Mouse (Mus musculus): ENCODE measurements at regions not wholly inside any gene's neighbourhood (a gene's known extent, or its start where the extent isn't known, plus 50 kb on each side); places are given as distances from the start of the nearest gene placed in this dataset.

DNA sequence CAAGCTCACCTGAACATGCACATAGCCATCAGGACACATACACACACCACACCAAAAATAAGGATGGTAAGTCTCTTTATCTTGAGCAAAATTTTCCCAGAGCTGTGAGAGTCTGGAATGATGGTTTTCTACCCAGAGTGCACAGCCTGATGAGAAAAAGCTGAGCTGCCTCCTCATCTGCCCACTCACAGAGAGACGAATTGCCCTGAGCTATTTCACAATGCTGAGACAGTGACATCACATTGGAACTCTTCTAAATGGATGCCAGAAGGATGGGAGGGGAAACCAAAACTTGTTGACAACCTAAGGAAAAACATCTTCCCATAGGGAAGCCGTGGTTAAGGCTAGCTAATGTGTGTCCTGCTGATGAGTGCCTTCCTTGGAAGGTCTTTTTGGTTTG, 84.8 kb downstream of the Insig2 start:
- Histone ChIP-seq H3K4me3 (replicated peaks; ENCODE audit: insufficient read depth, low read depth, low read length) (no peak overlapping the region), H3K4me1 (ENCODE audit: control insufficient read depth, insufficient read depth, low read length) (no peaks in the 10 kb centered on the region), H3K27ac (ENCODE audit: insufficient read depth, low read length) (no peak overlapping the region), H3K27me3 (ENCODE audit: control insufficient read depth, insufficient read depth, low read length) (no peaks in the 10 kb centered on the region)
- no peak for DNase-seq
- TF ChIP-seq CTCF (IDR thresholded peaks at IDR 0.05; ENCODE audit: borderline replicate concordance, insufficient read depth, low read depth, low read length) (no peak), POLR2A (IDR thresholded peaks at IDR 0.05; ENCODE audit: borderline replicate concordance, insufficient read depth, low read length) (no peak)
- WGBS = 64% methylated on average over 2 of the region's 2 CpGs

DNA sequence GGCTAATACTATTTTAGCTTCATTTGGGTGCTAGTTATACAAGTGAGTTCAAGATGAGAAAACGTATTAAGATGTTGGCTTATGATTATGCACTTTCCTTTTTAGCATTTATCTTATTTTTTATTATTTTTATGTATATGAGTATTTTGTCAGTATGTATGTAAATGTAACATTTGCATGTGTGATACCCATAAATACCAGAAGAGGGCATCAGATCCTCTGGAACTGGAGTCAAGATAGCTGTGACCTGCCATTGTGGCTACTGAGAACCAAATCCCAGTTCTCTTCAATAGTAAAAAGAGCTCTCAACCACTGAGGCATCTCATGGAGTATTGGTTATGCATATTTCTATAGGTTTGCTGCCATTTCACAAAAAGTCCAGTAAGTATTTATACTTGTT, 83.3 kb downstream of the Insig2 start:
- TF ChIP-seq POLR2A (IDR thresholded peaks at IDR 0.05; ENCODE audit: borderline replicate concordance, insufficient read depth, low read length) (no peak), CTCF (IDR thresholded peaks at IDR 0.05; ENCODE audit: borderline replicate concordance, insufficient read depth, low read depth, low read length) (no peak)
- no peaks in the 10 kb centered on the region for H3K4me1 ChIP-seq (ENCODE audit: control insufficient read depth, insufficient read depth, low read length)
- no peaks in the 10 kb centered on the region for H3K27me3 ChIP-seq (ENCODE audit: control insufficient read depth, insufficient read depth, low read length)
- H3K27ac ChIP-seq (ENCODE audit: insufficient read depth, low read length) = no peak overlapping the region
- H3K4me3 ChIP-seq (replicated peaks; ENCODE audit: insufficient read depth, low read depth, low read length) = no peak overlapping the region
- no peak for DNase-seq
- 71% methylated on average over 1 of the region's 1 CpGs for WGBS

DNA sequence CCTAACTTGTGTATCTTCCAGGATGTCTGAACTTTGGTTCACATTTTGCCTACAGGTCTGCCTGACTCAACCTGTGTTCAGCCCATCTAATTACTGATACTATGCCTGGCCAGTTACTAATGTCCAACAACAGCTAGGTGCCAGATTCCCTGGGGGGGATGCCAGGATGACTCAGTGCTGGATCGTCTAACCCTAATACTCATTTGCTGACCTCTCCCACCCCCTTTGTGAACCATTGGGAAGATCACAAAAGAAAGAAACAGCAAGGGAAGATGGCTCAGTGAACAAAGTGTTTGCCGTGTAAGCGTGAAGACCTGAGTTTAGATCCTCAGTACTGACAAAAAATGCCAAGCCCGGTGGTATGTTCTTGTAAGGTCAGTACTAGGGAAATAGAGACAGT, 81.7 kb downstream of the Insig2 start:
- DNase-seq = no peak
- H3K27me3 ChIP-seq (ENCODE audit: control insufficient read depth, insufficient read depth, low read length) = no peaks in the 10 kb centered on the region

DNA sequence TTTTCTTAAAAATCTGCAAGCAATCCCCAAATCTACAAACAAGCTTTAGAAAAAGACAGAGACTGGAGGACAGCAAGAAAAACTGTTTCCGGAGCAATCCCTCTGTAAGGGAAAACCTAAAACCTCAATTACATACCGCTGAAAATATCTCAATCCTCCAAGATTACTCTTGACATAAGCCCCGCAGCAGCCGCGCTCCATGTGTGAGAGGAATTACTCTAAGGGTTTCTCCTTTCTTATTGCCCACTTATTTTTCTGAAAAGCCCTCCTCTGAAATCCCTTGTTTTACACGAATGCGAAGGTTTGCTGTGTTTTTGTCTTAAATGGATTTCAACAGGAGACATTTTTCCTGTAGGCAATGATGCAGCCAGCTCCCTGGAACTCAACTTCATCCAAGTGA, 80.3 kb downstream of the Insig2 start:
- no peak overlapping the region for H3K4me3 ChIP-seq (replicated peaks; ENCODE audit: insufficient read depth, low read depth, low read length)
- H3K27me3 ChIP-seq (ENCODE audit: control insufficient read depth, insufficient read depth, low read length) = no peaks in the 10 kb centered on the region
- H3K4me1 ChIP-seq (ENCODE audit: control insufficient read depth, insufficient read depth, low read length) = no peaks in the 10 kb centered on the region
- 92% methylated on average over 7 of the region's 7 CpGs for WGBS
- no peak for DNase-seq
- no peak overlapping the region for H3K27ac ChIP-seq (ENCODE audit: insufficient read depth, low read length)
- TF ChIP-seq CTCF (IDR thresholded peaks at IDR 0.05; ENCODE audit: borderline replicate concordance, insufficient read depth, low read depth, low read length) (no peak), POLR2A (IDR thresholded peaks at IDR 0.05; ENCODE audit: borderline replicate concordance, insufficient read depth, low read length) (no peak)

More for the DNA sequence above, 81.7 kb downstream of the Insig2 start:
- H3K27ac ChIP-seq (ENCODE audit: insufficient read depth, low read length) = no peak overlapping the region
- no peak for TF ChIP-seq POLR2A (IDR thresholded peaks at IDR 0.05; ENCODE audit: borderline replicate concordance, insufficient read depth, low read length)
- no peak for TF ChIP-seq CTCF (IDR thresholded peaks at IDR 0.05; ENCODE audit: borderline replicate concordance, insufficient read depth, low read depth, low read length)
- no peak overlapping the region for H3K4me3 ChIP-seq (replicated peaks; ENCODE audit: insufficient read depth, low read depth, low read length)
- no peaks in the 10 kb centered on the region for H3K4me1 ChIP-seq (ENCODE audit: control insufficient read depth, insufficient read depth, low read length)
- 71% methylated on average over 4 of the region's 4 CpGs for WGBS

DNA sequence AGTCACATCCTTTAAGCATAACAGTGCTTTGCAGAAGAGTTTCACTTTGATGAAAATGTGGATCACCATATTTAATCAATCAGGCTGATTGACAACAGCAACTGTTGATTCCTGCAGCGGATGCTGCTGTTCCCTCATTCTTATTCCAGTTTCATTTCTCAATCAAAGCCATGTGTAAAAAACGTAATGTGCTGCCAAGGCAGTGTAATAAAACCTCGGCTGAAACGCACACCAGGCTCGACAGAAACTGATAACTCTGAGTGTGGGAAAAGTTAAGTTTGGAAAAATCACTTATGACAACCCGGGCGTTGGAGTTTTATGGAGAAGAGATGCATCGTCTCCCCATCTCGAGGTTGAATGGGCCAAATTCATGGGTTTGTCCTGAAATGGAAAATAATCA, 78.2 kb downstream of the Insig2 start:
- WGBS = 70% methylated on average over 9 of the region's 9 CpGs
- DNase-seq = no peak
- H3K4me1 ChIP-seq (ENCODE audit: control insufficient read depth, insufficient read depth, low read length) = no peaks in the 10 kb centered on the region

More for the DNA sequence above, 78.2 kb downstream of the Insig2 start:
- H3K27me3 ChIP-seq (ENCODE audit: control insufficient read depth, insufficient read depth, low read length) = no peaks in the 10 kb centered on the region
- H3K27ac ChIP-seq (ENCODE audit: insufficient read depth, low read length) = no peak overlapping the region
- no peak overlapping the region for H3K4me3 ChIP-seq (replicated peaks; ENCODE audit: insufficient read depth, low read depth, low read length)
- TF ChIP-seq CTCF (IDR thresholded peaks at IDR 0.05; ENCODE audit: borderline replicate concordance, insufficient read depth, low read depth, low read length) = no peak
- no peak for TF ChIP-seq POLR2A (IDR thresholded peaks at IDR 0.05; ENCODE audit: borderline replicate concordance, insufficient read depth, low read length)

All from cerebellum, adult 2 months (tissue).